Mouse (Mus musculus): ENCODE measurements around the gene Zcchc17. TPM values are rescaled to one million over a fixed set of nuclear protein-coding genes. Genes with fewer than 3 reads are reported as not detected.
A peak's percentile ranks its signal among the peaks of the same experiment; 100 is the strongest.

Gene Zcchc17
- polyA plus RNA-seq, 1 experiment from 2014 or later = 69.2 TPM

- H3K9me3 ChIP-seq (replicated peaks) = no peaks in the 10 kb centered on the region
- no peak overlapping the region for H3K27ac ChIP-seq (replicated peaks)
- 86% methylated on average over 13 of the region's 13 CpGs for WGBS
- peaks cover 5% of the 10 kb centered on the region; the same call in 1 of the 2 replicates for H3K4me1 ChIP-seq
- no peak overlapping the region for H3K4me3 ChIP-seq
- DNase-seq (ENCODE audit: low spot score) = no peak
- no peaks in the 10 kb centered on the region for H3K36me3 ChIP-seq
- no peaks in the 10 kb centered on the region; the same call in 1 of the 2 replicates for H3K27me3 ChIP-seq (ENCODE audit: low read depth, poor library complexity, severe bottlenecking)
Measured at GRCm38 (mm10) chr4:130296243-130296965, 63.3 kb downstream of the Zcchc17 start.

- WGBS = 62% methylated on average over 23 of the region's 23 CpGs
- DNase-seq (ENCODE audit: low spot score) = no peak
- Histone ChIP-seq H3K36me3 (no peaks in the 10 kb centered on the region), H3K27ac (replicated peaks) (no peak overlapping the region), H3K4me1 (peaks cover 5% of the 10 kb centered on the region; the same call in 1 of the 2 replicates), H3K27me3 (ENCODE audit: low read depth, poor library complexity, severe bottlenecking) (no peaks in the 10 kb centered on the region), H3K4me3 (no peak overlapping the region), H3K9me3 (replicated peaks) (no peaks in the 10 kb centered on the region)
Measured at GRCm38 (mm10) chr4:130295047-130295745, 64.5 kb downstream of the Zcchc17 start.

- Histone ChIP-seq H3K27ac (replicated peaks) (no peak overlapping the region), H3K27me3 (ENCODE audit: low read depth, poor library complexity, severe bottlenecking) (no peaks in the 10 kb centered on the region), H3K36me3 (no peaks in the 10 kb centered on the region), H3K4me3 (no peak overlapping the region), H3K9me3 (replicated peaks) (no peaks in the 10 kb centered on the region), H3K4me1 (peaks cover 5% of the 10 kb centered on the region; the same call in 1 of the 2 replicates)
- 88% methylated on average over 8 of the region's 8 CpGs for WGBS
- DNase-seq (ENCODE audit: low spot score) = no peak
Measured at GRCm38 (mm10) chr4:130294513-130294912, 65.2 kb downstream of the Zcchc17 start.

- H3K9me3 ChIP-seq (replicated peaks) = no peaks in the 10 kb centered on the region
- H3K4me1 ChIP-seq = peaks cover 5% of the 10 kb centered on the region; the same call in 1 of the 2 replicates
- H3K36me3 ChIP-seq = no peaks in the 10 kb centered on the region
- H3K4me3 ChIP-seq = no peak overlapping the region
- no peak overlapping the region for H3K27ac ChIP-seq (replicated peaks)
- WGBS = 7% methylated on average over 4 of the region's 4 CpGs
- peak; percentile 84 for DNase-seq (ENCODE audit: low spot score)
- H3K27me3 ChIP-seq (ENCODE audit: low read depth, poor library complexity, severe bottlenecking) = 0 out of 2 replicates have a peak, but pooled peaks cover 3% of the 10 kb centered on the region
Measured at GRCm38 (mm10) chr4:130292271-130292670, 67.5 kb downstream of the Zcchc17 start.

GRCm38 (mm10) chr4:130289824-130290223, 69.9 kb downstream of the Zcchc17 start:
- DNase-seq (ENCODE audit: low spot score) = no peak
- Histone ChIP-seq H3K4me1 (no peaks in the 10 kb centered on the region), H3K36me3 (no peaks in the 10 kb centered on the region), H3K27ac (replicated peaks) (no peak overlapping the region), H3K27me3 (ENCODE audit: low read depth, poor library complexity, severe bottlenecking) (0 out of 2 replicates have a peak, but pooled peaks cover 8% of the 10 kb centered on the region), H3K4me3 (no peak overlapping the region), H3K9me3 (replicated peaks) (no peaks in the 10 kb centered on the region)
- 81% methylated on average over 3 of the region's 3 CpGs for WGBS

- no peak for DNase-seq (ENCODE audit: low spot score)
- H3K27me3 ChIP-seq (ENCODE audit: low read depth, poor library complexity, severe bottlenecking) = 0 out of 2 replicates have a peak, but pooled peaks cover 8% of the 10 kb centered on the region
- 54% methylated on average over 3 of the region's 3 CpGs for WGBS
- no peaks in the 10 kb centered on the region for H3K4me1 ChIP-seq
- H3K27ac ChIP-seq (replicated peaks) = no peak overlapping the region
- H3K4me3 ChIP-seq = no peak overlapping the region
- no peaks in the 10 kb centered on the region for H3K9me3 ChIP-seq (replicated peaks)
- H3K36me3 ChIP-seq = no peaks in the 10 kb centered on the region
Measured at GRCm38 (mm10) chr4:130286531-130286930, 73.2 kb downstream of the Zcchc17 start.

GRCm38 (mm10) chr4:130283826-130284225, 75.9 kb downstream of the Zcchc17 start:
- no peak for DNase-seq (ENCODE audit: low spot score)
- H3K27me3 ChIP-seq (ENCODE audit: low read depth, poor library complexity, severe bottlenecking) = 0 out of 2 replicates have a peak, but pooled peaks cover 20% of the 10 kb centered on the region
- H3K9me3 ChIP-seq (replicated peaks) = no peaks in the 10 kb centered on the region
- no peaks in the 10 kb centered on the region for H3K4me1 ChIP-seq
- no peak overlapping the region for H3K27ac ChIP-seq (replicated peaks)
- WGBS = 89% methylated on average over 9 of the region's 9 CpGs
- no peaks in the 10 kb centered on the region for H3K36me3 ChIP-seq
- H3K4me3 ChIP-seq = no peak overlapping the region

- Histone ChIP-seq H3K27me3 (ENCODE audit: low read depth, poor library complexity, severe bottlenecking) (peaks cover 29% of the 10 kb centered on the region), H3K27ac (replicated peaks) (no peak overlapping the region), H3K36me3 (no peaks in the 10 kb centered on the region), H3K4me1 (no peaks in the 10 kb centered on the region), H3K4me3 (no peak overlapping the region), H3K9me3 (replicated peaks) (no peaks in the 10 kb centered on the region)
- 79% methylated on average over 5 of the region's 5 CpGs for WGBS
- DNase-seq (ENCODE audit: low spot score) = no peak
Measured at GRCm38 (mm10) chr4:130282856-130283255, 76.9 kb downstream of the Zcchc17 start.

- no peak within 1 kb of the TSS for H3K4me3 ChIP-seq
- no peaks in the 10 kb centered on the region for H3K9me3 ChIP-seq (replicated peaks)
- no peak for DNase-seq (ENCODE audit: low spot score)
- 67% methylated on average over 2 of the region's 2 CpGs for WGBS
- H3K4me1 ChIP-seq = peaks cover 27% of the 10 kb centered on the region
- peaks cover 54% of the 10 kb centered on the region for H3K27me3 ChIP-seq (ENCODE audit: low read depth, poor library complexity, severe bottlenecking)
- H3K27ac ChIP-seq (replicated peaks) = no peak within 1 kb of the TSS
- H3K36me3 ChIP-seq = no peaks in the 10 kb centered on the region
Measured at GRCm38 (mm10) chr4:130279105-130279504, 80.6 kb downstream of the Zcchc17 start, which contains the start of gene Serinc2. TSS of gene Serinc2 (minus strand) at chr4:130279205.

GRCm38 (mm10) chr4:130276573-130277176, 83.1 kb downstream of the Zcchc17 start:
- 69% methylated on average over 7 of the region's 7 CpGs for WGBS
- Histone ChIP-seq H3K4me3 (no peak overlapping the region), H3K36me3 (no peaks in the 10 kb centered on the region), H3K4me1 (peaks cover 41% of the 10 kb centered on the region), H3K27ac (replicated peaks) (no peak overlapping the region), H3K9me3 (replicated peaks) (no peaks in the 10 kb centered on the region), H3K27me3 (ENCODE audit: low read depth, poor library complexity, severe bottlenecking) (peaks cover 70% of the 10 kb centered on the region)
- no peak for DNase-seq (ENCODE audit: low spot score)

GRCm38 (mm10) chr4:130275823-130276105, 84.0 kb downstream of the Zcchc17 start:
- Histone ChIP-seq H3K27me3 (ENCODE audit: low read depth, poor library complexity, severe bottlenecking) (peaks cover 72% of the 10 kb centered on the region), H3K4me1 (peaks cover 41% of the 10 kb centered on the region), H3K9me3 (replicated peaks) (no peaks in the 10 kb centered on the region), H3K36me3 (0 out of 2 replicates have a peak, but pooled peaks cover 4% of the 10 kb centered on the region), H3K27ac (replicated peaks) (peak overlapping the region; percentile 96), H3K4me3 (peak overlapping the region; percentile 83)
- no peak for DNase-seq (ENCODE audit: low spot score)
- WGBS = 55% methylated on average over 5 of the region's 5 CpGs

GRCm38 (mm10) chr4:130275016-130275822, 84.5 kb downstream of the Zcchc17 start:
- Histone ChIP-seq H3K4me3 (peak overlapping the region; percentile 83), H3K27ac (replicated peaks) (peak overlapping the region; percentile 96), H3K27me3 (ENCODE audit: low read depth, poor library complexity, severe bottlenecking) (peaks cover 72% of the 10 kb centered on the region), H3K4me1 (peaks cover 41% of the 10 kb centered on the region), H3K36me3 (0 out of 2 replicates have a peak, but pooled peaks cover 4% of the 10 kb centered on the region), H3K9me3 (replicated peaks) (no peaks in the 10 kb centered on the region)
- peak; percentile 69 for DNase-seq (ENCODE audit: low spot score)
- WGBS = under 1% methylated on average over 62 of the region's 62 CpGs
